Mouse (Mus musculus) G1E (cell line): Measurements from ENCODE around the gene Snrpg. TPM values are rescaled to one million over a fixed set of nuclear protein-coding genes. Genes with fewer than 3 reads are reported as not detected.

Experiments
- ATAC-seq: 2 replicates; pipeline ENCODE4 v1.8.0; 2016; ENCODE audit warnings: mild to moderate bottlenecking; ENCODE audit not compliant: insufficient number of reproducible peaks, poor library complexity, low FRiP score, severe bottlenecking; ENCODE audit errors: extremely low read depth
- DNase-seq: peaks from one replicate; pipeline ENCODE4 v3.0.0; 2012; ENCODE audit warnings: low spot score
- H3K27me3 ChIP-seq: 2 replicates; pipeline ENCODE4 v1.6.1; 2012; ENCODE audit warnings: mild to moderate bottlenecking, low read length, inconsistent platforms; ENCODE audit not compliant: insufficient read depth
- H3K36me3 ChIP-seq: replicated peaks from 2 replicates; pipeline ENCODE3; 2012; ENCODE audit warnings: mild to moderate bottlenecking, inconsistent platforms
- H3K4me1 ChIP-seq: 2 replicates; pipeline ENCODE4 v1.6.1; 2012; ENCODE audit warnings: low read depth, low read length, inconsistent platforms, mixed read lengths; ENCODE audit not compliant: insufficient read depth
- H3K4me3 ChIP-seq: 2 replicates; pipeline ENCODE4 v1.5.1; 2012; ENCODE audit warnings: low read depth, mild to moderate bottlenecking, inconsistent platforms, low read length, moderate library complexity, mixed read lengths
- H3K9me3 ChIP-seq: replicated peaks from 2 replicates; pipeline ENCODE4 v1.6.1; 2012; ENCODE audit warnings: inconsistent platforms
- CTCF ChIP-seq: IDR thresholded peaks from 2 replicates; pipeline ENCODE4 v1.5.1; 2012; ENCODE audit warnings: low read depth, low read length, inconsistent platforms, mixed read lengths
- GATA1 ChIP-seq: IDR thresholded peaks from 2 replicates; pipeline ENCODE4 v1.6.1; 2012; ENCODE audit warnings: borderline replicate concordance, low read length, inconsistent platforms, mixed read lengths
- GATA2 ChIP-seq: IDR thresholded peaks from 2 replicates; pipeline ENCODE4 v1.6.1; 2012; ENCODE audit warnings: low read depth, low read length, inconsistent platforms, borderline replicate concordance
- POLR2AphosphoS5 ChIP-seq: IDR thresholded peaks from 2 replicates; pipeline ENCODE4 v1.6.1; 2012; ENCODE audit warnings: low read depth, low read length, inconsistent platforms; ENCODE audit not compliant: insufficient replicate concordance
- TAL1 ChIP-seq: conservative IDR thresholded peaks from 2 replicates; pipeline ENCODE4 v1.6.1; 2012; ENCODE audit warnings: low read depth, low read length, inconsistent platforms, mixed read lengths
- polyA plus RNA-seq: library from polyadenylated mRNA; stranded (reverse); fragments of >175 nt; gene quantifications from 2 replicates; pipeline ENCODE4 v1.2.3, GENCODE M21; 2012
- total RNA-seq, 2 experiments: library from RNA; stranded (forward) in 1 of 2; stranded (reverse) in 1 of 2; fragments of 200-1000 nt in 1 of 2; fragments of >200 nt in 1 of 2; fragmentation: Nextera tagmentation in 1 of 2; gene quantifications; 2 replicates each; pipeline ENCODE4 v1.2.3; 2014 to 2017

Gene Snrpg
- total and polyA plus RNA-seq, 3 experiments: 24.8 to 114 (median 111) TPM

DNA sequence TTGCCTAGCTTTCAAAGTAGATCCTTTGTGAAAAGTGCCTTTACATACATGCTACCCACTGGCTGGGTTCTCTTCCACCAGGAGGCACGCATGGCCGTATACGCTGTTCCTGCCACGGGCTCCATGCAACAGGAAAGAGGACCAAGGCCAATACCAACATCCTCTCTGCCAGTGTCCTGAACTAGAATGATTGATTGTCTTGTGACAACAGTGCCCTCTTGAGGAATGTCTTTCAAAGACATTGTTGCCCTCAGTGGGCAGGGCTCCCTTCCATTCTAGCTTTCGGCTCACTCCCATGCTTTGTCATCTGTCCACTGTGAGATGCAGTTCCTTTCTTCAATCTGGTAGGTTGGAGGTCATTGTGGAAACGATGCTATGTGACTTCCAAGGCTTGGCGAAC, 21.8 kb upstream of the Snrpg start:
- DNase-seq (no peak), ATAC-seq (no peak)
- Histone ChIP-seq H3K9me3 (no peaks in the 10 kb centered on the region), H3K4me1 (peaks cover 15% of the 10 kb centered on the region), H3K27me3 (peaks cover 17% of the 10 kb centered on the region), H3K36me3 (no peaks in the 10 kb centered on the region), H3K4me3 (no peak overlapping the region)
- TF ChIP-seq CTCF (0 out of 2 replicates have a peak, but pooled peaks have one; percentile 6), GATA2 (no peak)

DNA sequence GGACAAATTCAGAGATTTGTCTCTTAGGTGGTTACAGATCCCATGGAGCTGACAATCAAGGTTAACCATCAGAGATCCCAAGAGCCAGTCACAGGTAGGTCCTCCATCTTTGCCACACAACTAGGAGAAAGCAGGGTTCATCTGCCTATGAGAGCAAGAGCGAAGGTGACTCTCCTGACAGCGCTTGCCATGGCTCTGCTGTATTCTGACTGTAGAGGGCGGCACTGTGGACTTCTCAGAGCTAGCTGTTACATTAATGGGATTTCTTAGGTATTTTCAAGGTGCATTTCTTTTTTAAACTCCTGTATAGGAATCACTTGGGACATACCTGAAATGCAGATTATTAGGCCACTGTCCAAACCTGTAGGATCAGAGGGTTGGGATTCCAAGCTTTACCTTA, 16.2 kb upstream of the Snrpg start:
- TF ChIP-seq GATA2 (no peak), GATA1 (no peak), POLR2AphosphoS5 (no peak), TAL1 (no peak), CTCF (no peak)
- no peaks in the 10 kb centered on the region for H3K9me3 ChIP-seq

GRCm38 (mm10) chr6:86356956-86357355, 14.1 kb upstream of the Snrpg start:
- H3K4me1 ChIP-seq: peaks cover 9% of the 10 kb centered on the region; the same call in 1 of the 2 replicates
- ATAC-seq (no peak), DNase-seq (no peak)
- H3K27me3 ChIP-seq: peaks cover 40% of the 10 kb centered on the region
- H3K36me3 ChIP-seq: no peaks in the 10 kb centered on the region
- no peaks in the 10 kb centered on the region; the same call in 1 of the 2 replicates for H3K9me3 ChIP-seq
- no peak overlapping the region for H3K4me3 ChIP-seq
- TF ChIP-seq TAL1 (no peak), GATA2 (no peak), CTCF (no peak), POLR2AphosphoS5 (no peak), GATA1 (no peak)

More for the DNA sequence above, 16.2 kb upstream of the Snrpg start:
- H3K27me3 ChIP-seq: peaks cover 32% of the 10 kb centered on the region
- DNase-seq (no peak), ATAC-seq (no peak)
- H3K4me3 ChIP-seq: no peak overlapping the region
- H3K4me1 ChIP-seq: peaks cover 9% of the 10 kb centered on the region; the same call in 1 of the 2 replicates
- H3K36me3 ChIP-seq: no peaks in the 10 kb centered on the region

DNA sequence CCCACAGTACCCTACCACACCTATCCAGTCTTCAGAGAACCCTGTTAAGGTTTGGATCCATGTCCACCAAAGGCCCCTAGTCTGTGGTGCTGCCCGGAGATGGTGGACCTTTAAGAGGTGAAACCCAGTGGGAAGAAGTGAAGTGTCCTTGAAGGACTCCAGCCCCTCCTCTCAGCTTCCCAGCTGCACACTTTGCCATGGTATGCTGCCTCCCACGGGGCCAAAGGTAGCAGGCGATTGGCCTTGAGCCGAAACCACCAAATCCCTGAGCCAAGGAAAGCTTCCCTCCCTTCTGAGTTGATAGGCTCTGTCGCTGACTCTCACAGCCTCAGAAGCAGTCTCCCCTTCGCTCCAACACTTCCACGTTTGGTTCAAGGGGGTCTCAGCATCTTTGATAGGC, 10.4 kb upstream of the Snrpg start:
- ATAC-seq (no peak), DNase-seq (no peak)
- peaks cover 25% of the 10 kb centered on the region for H3K27me3 ChIP-seq
- no peak overlapping the region for H3K4me3 ChIP-seq
- H3K4me1 ChIP-seq: peaks cover 19% of the 10 kb centered on the region
- no peaks in the 10 kb centered on the region for H3K36me3 ChIP-seq
- TF ChIP-seq GATA2 (no peak), POLR2AphosphoS5 (no peak), TAL1 (no peak), CTCF (no peak)
- H3K9me3 ChIP-seq: no peaks in the 10 kb centered on the region; the same call in 1 of the 2 replicates

DNA sequence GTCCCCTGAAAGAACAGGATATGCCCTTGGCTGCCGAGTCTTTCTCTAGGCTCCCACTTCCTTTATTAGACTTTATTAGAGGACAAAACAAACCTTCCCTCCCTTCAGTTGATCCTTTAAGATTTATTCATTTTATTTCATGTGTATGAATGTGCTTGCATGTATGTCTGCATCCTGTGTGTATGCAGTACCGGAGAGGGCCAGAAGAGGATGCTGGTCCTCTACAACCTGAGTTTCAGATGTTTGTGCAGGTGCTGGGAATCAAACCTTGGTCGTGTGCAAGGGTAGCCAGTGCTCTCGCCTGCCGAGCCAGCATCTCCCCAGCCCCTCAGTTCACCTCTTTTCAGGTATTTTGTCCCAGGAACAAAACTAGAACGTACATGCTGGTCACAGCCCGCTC, 9.7 kb upstream of the Snrpg start:
- no peaks in the 10 kb centered on the region; the same call in 1 of the 2 replicates for H3K9me3 ChIP-seq
- ATAC-seq (no peak), DNase-seq (no peak)
- H3K4me3 ChIP-seq: no peak overlapping the region
- TF ChIP-seq POLR2AphosphoS5 (no peak), CTCF (peak; percentile 42; the same call in 1 of the 2 replicates), TAL1 (no peak)
- H3K4me1 ChIP-seq: peaks cover 25% of the 10 kb centered on the region
- peaks cover 1% of the 10 kb centered on the region for H3K36me3 ChIP-seq
- peaks cover 24% of the 10 kb centered on the region for H3K27me3 ChIP-seq

DNA sequence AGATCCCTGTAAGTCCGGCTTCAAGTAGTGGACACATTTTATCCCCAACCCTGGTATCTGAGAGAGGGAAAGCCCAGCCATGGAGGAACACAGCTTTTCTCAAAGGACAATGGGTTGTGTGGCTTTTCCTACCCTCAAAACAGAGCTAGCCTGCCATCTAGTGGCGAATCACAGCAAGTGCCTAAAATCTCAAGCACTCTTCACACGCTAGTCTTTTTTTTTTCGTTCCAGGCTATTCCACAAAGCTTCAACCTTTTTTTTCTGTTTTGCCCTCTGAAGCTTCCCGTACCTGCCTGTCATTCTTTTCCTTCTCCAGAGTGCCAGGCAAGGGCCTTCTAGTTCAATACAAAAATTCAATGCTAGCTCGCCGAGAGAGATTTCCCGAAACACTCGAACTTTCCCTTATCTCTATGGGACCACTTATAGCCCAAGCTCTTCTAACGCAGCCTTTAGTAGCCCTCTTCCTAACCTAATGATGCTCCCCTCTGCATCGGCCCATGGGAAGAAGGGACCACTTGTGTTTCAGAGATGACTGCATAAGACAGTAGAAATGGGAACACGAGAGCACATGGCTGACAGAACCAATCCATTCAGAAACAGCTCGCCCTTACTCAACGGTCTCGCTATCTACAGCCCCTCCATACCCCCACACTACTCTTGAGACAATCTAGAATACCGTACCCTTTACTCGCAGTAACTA, 6.5 kb upstream of the Snrpg start:
- Histone ChIP-seq H3K4me1 (peaks cover 41% of the 10 kb centered on the region), H3K27me3 (peaks cover 17% of the 10 kb centered on the region), H3K9me3 (no peaks in the 10 kb centered on the region; the same call in 1 of the 2 replicates), H3K36me3 (peaks cover 26% of the 10 kb centered on the region), H3K4me3 (peak overlapping the region; percentile 93)
- TF ChIP-seq POLR2AphosphoS5 (no peak), TAL1 (no peak), CTCF (peak; percentile 79), GATA2 (no peak)
- DNase-seq (peak; percentile 38), ATAC-seq (no peak)

- TF ChIP-seq GATA2: no peak
- TF ChIP-seq CTCF: peak; percentile 77
- no peak for TF ChIP-seq TAL1
- TF ChIP-seq GATA1: no peak
- TF ChIP-seq POLR2AphosphoS5: no peak
- H3K9me3 ChIP-seq: no peaks in the 10 kb centered on the region; the same call in 1 of the 2 replicates
- peaks cover 16% of the 10 kb centered on the region for H3K27me3 ChIP-seq
- H3K4me3 ChIP-seq: peak within 1 kb of the TSS; percentile 93
- H3K4me1 ChIP-seq: peaks cover 44% of the 10 kb centered on the region
- peaks cover 31% of the 10 kb centered on the region for H3K36me3 ChIP-seq
- DNase-seq: peak; percentile 93
- peak; percentile 96 for ATAC-seq
These were observed 5.6 kb upstream of the Snrpg start, which contains the start of gene Fam136a for GRCm38 (mm10) chr6:86365371-86366124. Fam136a (plus strand) TSS chr6:86365646.
